In genomic region chr4:118276520-118277232, GRCm38 (mm10) we compare ENCODE assay signal across 8 mouse cellular contexts. TPM values are rescaled to one million over a fixed set of nuclear protein-coding genes. Genes with fewer than 3 reads are reported as not detected.
DNase-seq lines count a peak whose midpoint lies in the region; ATAC-seq lines count a peak whose summit lies in the region.
"Had no signal": no experiment of that assay in that cellular context is flagged by ENCODE, and none has a peak within 500 bp of the region (broad histone marks: within the 10 kb centered on the region; RNA-seq: fewer than 3 reads in every experiment).

No protein-coding gene starts in this region.

- no peak overlapping the region for H3K9ac ChIP-seq in heart, embryonic 14.5 days (ENCODE audit: low read length)
- H3K9ac ChIP-seq in liver, embryonic 11.5 days (ENCODE audit: low read depth, low read length), result no peak overlapping the region
- H3K9ac ChIP-seq in neural tube, embryonic 12.5 days, result peak overlapping the region; percentile 26; the same call in 1 of the 2 replicates

- H3K4me2 ChIP-seq in heart, embryonic 14.5 days (ENCODE audit: low read length), result no peak overlapping the region
- H3K4me2 ChIP-seq in liver, embryonic 11.5 days, result peak overlapping the region; percentile 10; the same call in 1 of the 2 replicates
- peak overlapping the region; percentile 42 for H3K4me2 ChIP-seq in neural tube, embryonic 12.5 days (replicated peaks)

- H3K27me3 ChIP-seq in heart, embryonic 14.5 days (ENCODE audit: control insufficient read depth, insufficient read depth, low read length), result no peaks in the 10 kb centered on the region
- H3K27me3 ChIP-seq in liver, embryonic 11.5 days (replicated peaks; ENCODE audit: control insufficient read depth, insufficient read depth, low read length), result no peaks in the 10 kb centered on the region
- no peaks in the 10 kb centered on the region for H3K27me3 ChIP-seq in neural tube, embryonic 12.5 days (replicated peaks)

- H3K4me3 ChIP-seq in heart, embryonic 14.5 days (ENCODE audit: control insufficient read depth in 1 of 2, insufficient read depth in 1 of 2, low read depth in 1 of 2, low read length in 2 of 2), result no peak overlapping the region
- no peak overlapping the region for H3K4me3 ChIP-seq in liver, embryonic 11.5 days (ENCODE audit: low read depth, low read length)
- H3K4me3 ChIP-seq in neural tube, embryonic 12.5 days, result 0 out of 2 replicates have a peak overlapping the region, but pooled peaks have one; percentile 2
- H3K4me3 ChIP-seq: heart, adult 2 months had no signal

- ATAC-seq in heart, embryonic 14.5 days (ENCODE audit: insufficient number of reproducible peaks, insufficient read depth, low FRiP score, low read depth), result peak; percentile 47; the same call in 1 of the 2 replicates
- ATAC-seq in liver, embryonic 11.5 days (replicated peaks; ENCODE audit: low FRiP score), result peak; percentile 82
- ATAC-seq in neural tube, embryonic 12.5 days (ENCODE audit: low FRiP score, low read depth), result peak; percentile 95
- ATAC-seq in activated CD4-positive, CD25-positive, alpha-beta regulatory T cell, adult 4 months, result no peak

- H3K4me1 ChIP-seq in heart, embryonic 14.5 days (ENCODE audit: control insufficient read depth in 2 of 2, insufficient read depth in 2 of 2, low read length in 2 of 2), result peaks cover 32 to 47% of the 10 kb centered on the region in 2 experiments
- H3K4me1 ChIP-seq in liver, embryonic 11.5 days (replicated peaks; ENCODE audit: control insufficient read depth, insufficient read depth, low read length), result peaks cover 47% of the 10 kb centered on the region
- peaks cover 85% of the 10 kb centered on the region for H3K4me1 ChIP-seq in neural tube, embryonic 12.5 days

- peak; percentile 96 for DNase-seq in R1 (ENCODE audit: low read depth, low spot score)
- peak; percentile 21 to 64 for DNase-seq in cerebellum, postnatal 25 days
- DNase-seq in kidney, postnatal 14 days, result peak; percentile 94
- peak; percentile 78 for DNase-seq in liver, embryonic 11.5 days (ENCODE audit: low spot score)

- no peaks in the 10 kb centered on the region for H3K9me3 ChIP-seq in heart, embryonic 14.5 days (ENCODE audit: control insufficient read depth, low read length)
- H3K9me3 ChIP-seq in liver, embryonic 11.5 days (ENCODE audit: control insufficient read depth, low read length), result no peaks in the 10 kb centered on the region
- H3K9me3 ChIP-seq in neural tube, embryonic 12.5 days, result no peaks in the 10 kb centered on the region

- 0 out of 4 replicates have a peak overlapping the region, but pooled peaks of 1 of the 2 experiments have one; percentile 14 for H3K27ac ChIP-seq in heart, embryonic 14.5 days (replicated peaks in 1 of 2; ENCODE audit: control insufficient read depth in 1 of 2, insufficient read depth in 1 of 2, low read depth in 2 of 2, low read length in 2 of 2)
- peak overlapping the region; percentile 56 for H3K27ac ChIP-seq in liver, embryonic 11.5 days (ENCODE audit: low read depth, low read length)
- H3K27ac ChIP-seq in neural tube, embryonic 12.5 days, result peak overlapping the region; percentile 91
- H3K27ac ChIP-seq: heart, adult 2 months had no signal

- WGBS in heart, embryonic 14.5 days, result 41% methylated on average over 9 of the region's 9 CpGs
- 37% methylated on average over 9 of the region's 9 CpGs for WGBS in liver, embryonic 11.5 days
- WGBS in neural tube, embryonic 12.5 days, result 18% methylated on average over 9 of the region's 9 CpGs

- H3K36me3 ChIP-seq in heart, embryonic 14.5 days (ENCODE audit: control insufficient read depth, insufficient read depth, low read length), result peaks cover 21% of the 10 kb centered on the region
- H3K36me3 ChIP-seq in liver, embryonic 11.5 days (ENCODE audit: control insufficient read depth, insufficient read depth, low read length), result no peaks in the 10 kb centered on the region
- peaks cover 30% of the 10 kb centered on the region for H3K36me3 ChIP-seq in neural tube, embryonic 12.5 days

RNA-seq across cellular contexts. Expression of gene Ptprf, which starts 14.5 kb away (rescaled TPM):
- 19.6 and 19.7 TPM in 2 replicates for polyA plus RNA-seq in heart, embryonic 14.5 days (2014; fragmentation: Nextera tagmentation; extraction: Ambion mirVana)
- polyA plus RNA-seq in liver, embryonic 11.5 days (2014; fragmentation: Nextera tagmentation; extraction: Ambion mirVana), result 29.1 and 29.2 TPM in 2 replicates
- polyA plus RNA-seq in neural tube, embryonic 12.5 days (2016; fragmentation: Nextera tagmentation; extraction: Ambion mirVana), result 109 and 122 TPM in 2 replicates
- polyA plus RNA-seq in activated CD4-positive, CD25-positive, alpha-beta regulatory T cell, adult 4 months (2017; shearing (Covaris generic)), result under 1 TPM; 0.31 to 0.34 TPM

Comparison
In these comparisons a context has a peak if more than half of its experiments do, and no peak if none do; other contexts are left out.
1. DNase-seq: peak in every context shown above with its lines; median percentile 96 in R1; 94 in kidney, postnatal 14 days; 78 in liver, embryonic 11.5 days; 42 in cerebellum, postnatal 25 days.
2. RNA of gene Ptprf, which starts 14.5 kb away (polyA plus RNA-seq): 109 to 122 TPM in neural tube, embryonic 12.5 days, 29.1 to 29.2 TPM in liver, embryonic 11.5 days and 19.6 to 19.7 TPM in heart, embryonic 14.5 days; 0.31 to 0.34 TPM in activated CD4-positive, CD25-positive, alpha-beta regulatory T cell, adult 4 months; every median in the first group is over 10 times any median in the second.